Mouse (Mus musculus) B cell, adult 2 months (primary cell): ENCODE results near the gene Gp1bb.

ENCODE experiments used
- DNase-seq, 2 experiments: peaks; one replicate each; pipeline ENCODE4 v3.0.0; 2022

Gene Gp1bb

DNA sequence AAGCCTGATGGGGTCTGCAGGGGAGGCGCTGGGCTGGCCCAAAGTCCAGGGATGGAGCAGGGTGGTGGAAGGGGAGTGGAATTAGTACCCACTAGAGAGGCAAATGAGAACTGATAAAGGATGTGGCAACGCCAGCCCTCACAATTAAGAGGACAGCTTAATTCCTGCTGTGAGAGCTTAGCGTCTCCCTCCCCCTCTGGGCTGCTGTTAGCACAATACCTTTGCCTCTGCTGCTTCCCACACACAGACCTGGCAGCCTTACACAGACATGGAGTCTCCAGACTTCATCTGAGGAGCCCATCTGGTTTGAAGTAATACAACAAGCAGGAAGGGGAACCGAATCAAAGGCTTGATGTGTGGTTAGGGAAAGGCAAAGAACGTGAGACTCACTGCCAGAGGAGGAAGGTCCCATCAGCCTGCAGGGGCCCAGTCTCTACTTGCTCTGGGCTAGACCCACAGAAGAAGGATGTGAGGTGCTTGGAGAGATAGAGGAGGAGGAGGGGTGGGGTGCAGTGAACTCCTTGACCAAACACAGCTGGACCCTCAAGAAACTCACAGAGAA, 44.5 kb downstream of the Gp1bb start:
- DNase-seq, result no peak

DNA sequence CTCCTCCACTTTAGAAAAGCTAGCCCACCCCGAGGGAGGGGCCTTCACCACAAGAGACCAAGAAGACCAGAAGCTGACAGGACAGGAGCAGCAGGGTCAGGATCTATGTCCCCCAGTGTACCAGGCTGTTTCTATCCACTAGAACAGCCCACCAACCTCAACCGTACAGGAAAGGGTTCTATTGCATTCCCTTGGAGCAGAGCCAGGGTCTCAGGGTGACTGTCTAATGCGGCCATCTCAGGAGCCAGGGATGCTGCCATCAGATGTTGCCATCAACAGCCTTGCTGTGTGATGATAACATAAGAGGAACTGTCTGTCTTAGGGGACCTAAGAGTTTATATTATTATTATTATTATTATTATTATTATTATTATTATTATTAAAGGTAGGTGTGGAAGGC, 45.1 kb downstream of the Gp1bb start:
- DNase-seq, result no peak

DNA sequence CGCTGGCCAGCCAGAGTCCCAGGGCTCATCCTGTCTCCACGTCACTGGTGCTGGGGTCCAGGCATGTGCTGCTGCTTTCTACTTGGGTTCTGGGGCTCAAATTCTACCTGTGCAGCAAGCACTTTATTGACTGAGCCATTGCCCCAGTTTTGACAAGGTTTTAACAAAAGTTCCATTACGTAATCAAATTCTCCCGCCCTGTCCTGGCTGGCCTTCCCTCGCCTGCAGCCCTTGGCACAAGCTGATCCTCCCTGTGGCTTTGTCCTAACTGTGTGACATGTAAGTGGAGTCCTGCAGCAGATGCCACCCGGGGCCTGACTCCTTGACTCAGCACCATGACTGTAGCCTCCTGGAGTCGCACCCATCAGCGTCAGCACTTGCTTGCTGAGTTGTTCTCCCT, 48.0 kb downstream of the Gp1bb start:
- DNase-seq, result no peak
